Mouse (Mus musculus): ENCODE measurements around the gene Gm45785. TPM values are rescaled to one million over a fixed set of nuclear protein-coding genes. Genes with fewer than 3 reads are reported as not detected.

Gm45785 gene
- total RNA-seq (2014; rRNA removed): 0.27 and 2.5 TPM in 2 replicates
- 0.20 TPM in 1 of 2 replicates, not detected in the other for polyA plus RNA-seq (2015; fragmentation: Nextera tagmentation; extraction: Ambion mirVana)

DNA sequence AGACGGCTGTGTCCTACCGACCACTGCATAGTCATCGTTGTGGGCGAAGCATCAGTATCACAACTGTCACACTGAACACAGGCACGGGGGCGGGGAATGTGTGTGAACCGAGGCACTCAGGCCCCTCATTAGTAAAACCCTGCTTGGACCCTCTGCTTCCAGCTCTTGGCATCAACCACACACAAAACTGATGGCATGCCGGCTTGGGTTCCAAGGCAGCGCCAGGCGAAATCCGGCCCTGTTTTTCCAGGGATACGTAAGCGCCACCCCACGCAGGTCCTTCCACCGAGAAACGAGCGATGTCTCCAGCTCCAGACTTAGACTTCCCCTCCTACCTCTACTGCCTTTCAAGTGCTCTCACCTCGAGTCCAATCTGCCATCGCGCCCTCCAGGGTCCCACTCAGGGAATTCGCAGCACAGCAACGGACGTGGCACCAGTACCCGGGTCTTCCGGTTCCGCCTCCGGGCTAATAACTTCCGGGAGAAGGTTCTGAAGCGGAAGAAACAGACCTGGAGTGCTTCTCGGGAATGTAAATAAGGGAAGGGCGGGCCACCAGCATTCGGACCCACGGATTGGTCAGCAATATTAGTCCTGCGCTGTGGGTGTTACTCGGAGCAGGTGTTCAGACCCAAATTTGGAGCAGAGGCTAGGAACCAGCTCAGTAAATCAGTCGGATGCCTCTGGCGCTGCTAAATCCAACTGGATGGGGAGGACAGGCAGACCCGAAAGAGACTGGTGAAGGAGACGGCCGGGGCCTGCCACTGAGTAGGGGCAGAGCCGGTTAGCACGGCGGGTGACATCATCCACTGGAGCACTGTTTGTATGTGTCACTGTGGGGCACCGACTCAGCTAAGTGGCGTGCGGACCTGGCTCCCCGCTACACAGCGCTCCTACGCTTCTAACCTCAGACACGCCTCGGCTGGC is at the start of gene Gm45785:
Gm45785 (minus strand) TSS at position 472 of the 925 bp plus-strand sequence.
- peaks cover 45% of the 10 kb centered on the region for H3K36me3 ChIP-seq (ENCODE audit: insufficient read depth, low read length)
- WGBS: under 1% methylated on average over 51 of the region's 51 CpGs

DNA sequence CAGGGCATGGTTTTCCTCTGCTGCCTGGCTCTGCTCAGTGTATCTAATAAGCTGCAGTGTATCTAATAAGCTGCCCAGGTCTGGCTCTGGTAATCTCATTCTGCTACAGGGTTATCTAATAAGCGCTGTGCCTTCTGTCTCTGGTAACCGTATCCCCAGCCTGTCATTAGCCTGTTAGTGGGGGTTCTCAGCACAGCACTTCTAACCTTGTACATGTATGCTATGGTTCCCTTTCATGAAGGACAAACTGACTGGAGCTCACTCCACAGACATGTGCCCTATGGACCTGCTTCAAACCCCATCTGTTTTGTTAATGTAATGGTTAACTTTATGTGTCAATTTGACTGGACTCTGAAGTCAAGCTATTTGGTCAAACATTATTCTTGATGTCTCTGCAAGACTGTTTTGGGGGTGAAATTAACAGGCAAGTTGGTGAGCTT is 49.5 kb upstream of the Gm45785 start:
- no peaks in the 10 kb centered on the region for H3K36me3 ChIP-seq (ENCODE audit: insufficient read depth, low read length)
- no peaks in the 10 kb centered on the region for H3K4me1 ChIP-seq (ENCODE audit: insufficient read depth, low read length)
- no peak overlapping the region for H3K9ac ChIP-seq (replicated peaks; ENCODE audit: low read length, poor library complexity, severe bottlenecking)
- no peak for DNase-seq (ENCODE audit: low spot score)
- no peaks in the 10 kb centered on the region for H3K27me3 ChIP-seq (ENCODE audit: insufficient read depth, low read length)
- no peaks in the 10 kb centered on the region for H3K9me3 ChIP-seq (ENCODE audit: low read length)
- ATAC-seq (ENCODE audit: low FRiP score): no peak
- no peak overlapping the region for H3K27ac ChIP-seq (ENCODE audit: low read depth, low read length)
- H3K4me3 ChIP-seq (ENCODE audit: low read depth, low read length): no peak overlapping the region
- no peak for TF ChIP-seq CTCF (IDR thresholded peaks at IDR 0.05)
- no peak overlapping the region for H3K4me2 ChIP-seq (ENCODE audit: low read depth, low read length, poor library complexity, severe bottlenecking)
- WGBS: 89% methylated on average over 2 of the region's 2 CpGs

More for the DNA sequence above, at the start of gene Gm45785:
- Histone ChIP-seq H3K9ac (replicated peaks; ENCODE audit: low read length, poor library complexity, severe bottlenecking) (peak within 1 kb of the TSS; percentile 97), H3K27ac (ENCODE audit: low read depth, low read length) (peak within 1 kb of the TSS; percentile 95), H3K4me3 (ENCODE audit: low read depth, low read length) (peak within 1 kb of the TSS; percentile 81), H3K4me2 (ENCODE audit: low read depth, low read length, poor library complexity, severe bottlenecking) (peak within 1 kb of the TSS; percentile 96), H3K27me3 (ENCODE audit: insufficient read depth, low read length) (no peaks in the 10 kb centered on the region), H3K9me3 (ENCODE audit: low read length) (no peaks in the 10 kb centered on the region), H3K4me1 (ENCODE audit: insufficient read depth, low read length) (peaks cover 15% of the 10 kb centered on the region; the same call in 1 of the 2 replicates)
- DNase-seq (ENCODE audit: low spot score) (peak; percentile 95), ATAC-seq (ENCODE audit: low FRiP score) (peak; percentile 83)
- peak; percentile 37 for TF ChIP-seq CTCF (IDR thresholded peaks at IDR 0.05)

- H3K36me3 ChIP-seq (ENCODE audit: insufficient read depth, low read length): peaks cover 13% of the 10 kb centered on the region; the same call in 1 of the 2 replicates
- H3K4me1 ChIP-seq (ENCODE audit: insufficient read depth, low read length): no peaks in the 10 kb centered on the region
- no peaks in the 10 kb centered on the region for H3K27me3 ChIP-seq (ENCODE audit: insufficient read depth, low read length)
- peak; percentile 91 for TF ChIP-seq CTCF (IDR thresholded peaks at IDR 0.05)
- H3K27ac ChIP-seq (ENCODE audit: low read depth, low read length): no peak overlapping the region
- H3K4me3 ChIP-seq (ENCODE audit: low read depth, low read length): no peak overlapping the region
- peak; percentile 42 for ATAC-seq (ENCODE audit: low FRiP score)
- H3K4me2 ChIP-seq (ENCODE audit: low read depth, low read length, poor library complexity, severe bottlenecking): no peak overlapping the region
- no peaks in the 10 kb centered on the region for H3K9me3 ChIP-seq (ENCODE audit: low read length)
- DNase-seq (ENCODE audit: low spot score): peak; percentile 71
- H3K9ac ChIP-seq (replicated peaks; ENCODE audit: low read length, poor library complexity, severe bottlenecking): 0 out of 2 replicates have a peak overlapping the region, but pooled peaks have one; percentile 40
- WGBS: 23% methylated on average over 13 of the region's 13 CpGs
Measured at GRCm38 (mm10) chr7:140903212-140903611, 47.1 kb upstream of the Gm45785 start.

GRCm38 (mm10) chr7:140902036-140902875 is 46.1 kb upstream of the Gm45785 start:
- ATAC-seq (ENCODE audit: low FRiP score) (no peak), DNase-seq (ENCODE audit: low spot score) (no peak)
- Histone ChIP-seq H3K4me2 (ENCODE audit: low read depth, low read length, poor library complexity, severe bottlenecking) (no peak overlapping the region), H3K4me1 (ENCODE audit: insufficient read depth, low read length) (no peaks in the 10 kb centered on the region), H3K9ac (replicated peaks; ENCODE audit: low read length, poor library complexity, severe bottlenecking) (no peak overlapping the region), H3K27me3 (ENCODE audit: insufficient read depth, low read length) (no peaks in the 10 kb centered on the region), H3K9me3 (ENCODE audit: low read length) (no peaks in the 10 kb centered on the region), H3K27ac (ENCODE audit: low read depth, low read length) (no peak overlapping the region), H3K4me3 (ENCODE audit: low read depth, low read length) (no peak overlapping the region), H3K36me3 (ENCODE audit: insufficient read depth, low read length) (peaks cover 23% of the 10 kb centered on the region)
- WGBS: 81% methylated on average over 15 of the region's 15 CpGs
- no peak for TF ChIP-seq CTCF (IDR thresholded peaks at IDR 0.05)

- Histone ChIP-seq H3K9me3 (ENCODE audit: low read length) (no peaks in the 10 kb centered on the region), H3K4me2 (ENCODE audit: low read depth, low read length, poor library complexity, severe bottlenecking) (no peak within 1 kb of the TSS), H3K9ac (replicated peaks; ENCODE audit: low read length, poor library complexity, severe bottlenecking) (no peak within 1 kb of the TSS), H3K4me1 (ENCODE audit: insufficient read depth, low read length) (no peaks in the 10 kb centered on the region), H3K27ac (ENCODE audit: low read depth, low read length) (no peak within 1 kb of the TSS), H3K27me3 (ENCODE audit: insufficient read depth, low read length) (no peaks in the 10 kb centered on the region), H3K4me3 (ENCODE audit: low read depth, low read length) (no peak within 1 kb of the TSS), H3K36me3 (ENCODE audit: insufficient read depth, low read length) (peaks cover 32% of the 10 kb centered on the region)
- no peak for TF ChIP-seq CTCF (IDR thresholded peaks at IDR 0.05)
- WGBS: 85% methylated on average over 10 of the region's 10 CpGs
- ATAC-seq (ENCODE audit: low FRiP score): no peak
- no peak for DNase-seq (ENCODE audit: low spot score)
Measured at GRCm38 (mm10) chr7:140900220-140900619, 44.1 kb upstream of the Gm45785 start, which contains the start of gene Cox8b. Gene Cox8b (minus strand): TSS chr7:140900446.
